ENCODE assay signal across 10 mouse cellular contexts in the genomic region with DNA sequence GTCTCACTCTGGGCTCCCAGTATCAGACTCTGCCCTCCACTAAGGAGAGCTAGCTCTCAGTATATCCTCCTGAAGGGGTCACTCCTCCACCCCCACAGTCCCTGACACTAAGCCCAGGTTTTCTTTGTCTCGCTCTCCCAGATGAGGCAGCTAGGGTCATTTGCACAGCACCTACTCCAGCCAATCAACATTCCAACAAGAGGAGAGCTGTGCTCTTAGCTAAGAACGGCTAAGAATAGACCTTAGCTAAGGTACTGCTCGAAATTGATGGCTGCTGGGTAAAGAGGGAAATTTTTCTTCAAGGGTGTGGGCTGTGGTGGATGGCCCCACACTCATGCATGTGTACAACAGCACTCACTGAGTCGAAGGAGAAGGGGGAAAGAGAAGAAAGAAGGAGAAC.
DNase-seq lines count a peak whose midpoint lies in the region; ATAC-seq and TF ChIP-seq lines count a peak whose summit lies in the region.
"Had no signal": no experiment of that assay in that cellular context is flagged by ENCODE, and none has a peak within 500 bp of the region (broad histone marks: within the 10 kb centered on the region; RNA-seq: fewer than 3 reads in every experiment).

No protein-coding gene starts in this region.

- dilution Hi-C loops in CH12.LX (cut with MboI; ENCODE audit: extremely low pct_ligation_motif_present, extremely low pct_unique_long_range_greater_than_20kb, low sequenced_read_pairs): no loop called here

- H3K9me3 ChIP-seq in CH12.LX (replicated peaks; ENCODE audit: low read length): no peaks in the 10 kb centered on the region
- no peaks in the 10 kb centered on the region for H3K9me3 ChIP-seq in embryonic facial prominence, embryonic 15.5 days (replicated peaks)
- no peaks in the 10 kb centered on the region for H3K9me3 ChIP-seq in hindbrain, embryonic 11.5 days (ENCODE audit: control insufficient read depth, low read length)
- H3K9me3 ChIP-seq in lung, embryonic 16.5 days (ENCODE audit: control insufficient read depth, low read length): no peaks in the 10 kb centered on the region

- TF ChIP-seq CTCF in CH12.LX (conservative IDR thresholded peaks at IDR 0.05 in 1 of 2, IDR thresholded peaks at IDR 0.05 in 1 of 2; ENCODE audit: low read depth in 2 of 2, low read length in 2 of 2): no peak

- TF ChIP-seq EP300 in CH12.LX (IDR thresholded peaks at IDR 0.05; ENCODE audit: low read length): no peak

- ATAC-seq in embryonic facial prominence, embryonic 15.5 days (ENCODE audit: insufficient number of reproducible peaks, low FRiP score, low TSS enrichment, low read depth): no peak
- ATAC-seq in hindbrain, embryonic 11.5 days (ENCODE audit: low FRiP score): peak; percentile 28; the same call in 1 of the 2 replicates
- peak; percentile 72 for ATAC-seq in lung, embryonic 16.5 days (ENCODE audit: low read depth)

- H3K36me3 ChIP-seq in CH12.LX (replicated peaks in 1 of 2; ENCODE audit: control insufficient read depth in 1 of 2, insufficient read depth in 1 of 2, low read length in 1 of 2): no peaks in the 10 kb centered on the region
- H3K36me3 ChIP-seq in embryonic facial prominence, embryonic 15.5 days: no peaks in the 10 kb centered on the region
- H3K36me3 ChIP-seq in hindbrain, embryonic 11.5 days (ENCODE audit: control insufficient read depth, insufficient read depth, low read length): no peaks in the 10 kb centered on the region
- H3K36me3 ChIP-seq in lung, embryonic 16.5 days (ENCODE audit: control insufficient read depth, insufficient read depth, low read length): no peaks in the 10 kb centered on the region

- peaks cover 7 to 15% of the 10 kb centered on the region in 2 experiments for H3K4me1 ChIP-seq in CH12.LX (ENCODE audit: control insufficient read depth in 1 of 2, insufficient read depth in 2 of 2)
- no peaks in the 10 kb centered on the region for H3K4me1 ChIP-seq in embryonic facial prominence, embryonic 15.5 days
- no peaks in the 10 kb centered on the region for H3K4me1 ChIP-seq in hindbrain, embryonic 11.5 days (replicated peaks; ENCODE audit: control insufficient read depth, insufficient read depth, low read length)
- no peaks in the 10 kb centered on the region for H3K4me1 ChIP-seq in lung, embryonic 16.5 days (replicated peaks; ENCODE audit: control insufficient read depth, insufficient read depth, low read length)

- in situ Hi-C loops in CH12.LX (cut with MboI; ENCODE audit: low pct_ligation_motif_present, low pct_unique_long_range_greater_than_20kb, low sequenced_read_pairs): loop anchor here (10.0 kb wide), 3 partner anchors 124 to 304 kb away; a partner anchor contains a TSS

- no peaks in the 10 kb centered on the region for H3K27me3 ChIP-seq in CH12.LX (replicated peaks)
- H3K27me3 ChIP-seq in embryonic facial prominence, embryonic 15.5 days: no peaks in the 10 kb centered on the region
- no peaks in the 10 kb centered on the region for H3K27me3 ChIP-seq in hindbrain, embryonic 11.5 days (ENCODE audit: control insufficient read depth, insufficient read depth, low read length)
- H3K27me3 ChIP-seq in lung, embryonic 16.5 days (ENCODE audit: control insufficient read depth, insufficient read depth, low read depth, low read length): no peaks in the 10 kb centered on the region

- H3K27ac ChIP-seq in CH12.LX (ENCODE audit: insufficient read depth, low read depth): no peak overlapping the region
- H3K27ac ChIP-seq in embryonic facial prominence, embryonic 15.5 days (replicated peaks): no peak overlapping the region
- no peak overlapping the region for H3K27ac ChIP-seq in hindbrain, embryonic 11.5 days (ENCODE audit: low read depth, low read length)
- H3K27ac ChIP-seq in lung, embryonic 16.5 days (ENCODE audit: low read length): no peak overlapping the region

- no peaks in the 10 kb centered on the region for H3K79me2 ChIP-seq in CH12.LX (replicated peaks; ENCODE audit: control insufficient read depth, extremely low read depth, insufficient read depth, poor library complexity, severe bottlenecking)

- no peak for TF ChIP-seq RAD21 in CH12.LX (IDR thresholded peaks at IDR 0.05; ENCODE audit: low read depth, low read length)

- peak overlapping the region; percentile 93 for H3K4me2 ChIP-seq in CH12.LX (ENCODE audit: insufficient read depth, low read depth, poor library complexity, severe bottlenecking)
- H3K4me2 ChIP-seq in embryonic facial prominence, embryonic 15.5 days (replicated peaks): peak overlapping the region; percentile 57
- peak overlapping the region; percentile 46; the same call in 1 of the 2 replicates for H3K4me2 ChIP-seq in hindbrain, embryonic 11.5 days (replicated peaks; ENCODE audit: low read depth, low read length)
- H3K4me2 ChIP-seq in lung, embryonic 16.5 days (ENCODE audit: low read depth, low read length): peak overlapping the region; percentile 57

- H3K4me3 ChIP-seq in CH12.LX (replicated peaks in 1 of 3; ENCODE audit: low read depth in 2 of 3, low read length in 2 of 3, poor library complexity in 1 of 3): no peak overlapping the region
- H3K4me3 ChIP-seq in embryonic facial prominence, embryonic 15.5 days (replicated peaks): peak overlapping the region; percentile 45; the same call in 1 of the 2 replicates
- no peak overlapping the region for H3K4me3 ChIP-seq in hindbrain, embryonic 11.5 days (ENCODE audit: low read depth, low read length)
- H3K4me3 ChIP-seq in lung, embryonic 16.5 days (ENCODE audit: low read length): no peak overlapping the region; the same call in 1 of the 2 replicates

- DNase-seq in CH12.LX (ENCODE audit: extremely low read depth): peak; percentile 21
- DNase-seq in hindbrain, embryonic 11.5 days (ENCODE audit: low spot score): peak; percentile 17
- no peak for DNase-seq in cerebellum, postnatal 36 days
- no peak for DNase-seq in gastrocnemius, postnatal 10 days
- DNase-seq in right cerebral cortex, postnatal 25 days: no peak
- no peak for DNase-seq in frontal cortex, postnatal 14 days (ENCODE audit: low spot score in 2 of 2)
- DNase-seq: cerebellum, adult 9-11 months; kidney, postnatal 10 days had no signal

- peak overlapping the region; percentile 73; the same call in 1 of the 2 replicates for H3K9ac ChIP-seq in CH12.LX (ENCODE audit: insufficient read depth, low read depth)
- no peak overlapping the region for H3K9ac ChIP-seq in embryonic facial prominence, embryonic 15.5 days
- H3K9ac ChIP-seq in hindbrain, embryonic 11.5 days (ENCODE audit: low read depth, low read length): no peak overlapping the region
- H3K9ac ChIP-seq in lung, embryonic 16.5 days (ENCODE audit: low read length): peak overlapping the region; percentile 52

- WGBS in embryonic facial prominence, embryonic 15.5 days: 21% methylated on average over 4 of the region's 4 CpGs
- WGBS in hindbrain, embryonic 11.5 days: 29% methylated on average over 4 of the region's 4 CpGs
- WGBS in lung, embryonic 16.5 days: 18% methylated on average over 4 of the region's 4 CpGs

- TF ChIP-seq POLR2A in CH12.LX (IDR thresholded peaks at IDR 0.05; ENCODE audit: low read depth, low read length): no peak

TF ChIP-seq in CH12.LX, 34 proteins besides CTCF, POLR2A, EP300 and RAD21:
- TF ChIP-seq NELFE (IDR thresholded peaks at IDR 0.05; ENCODE audit: low read depth, low read length) (no peak), ZMIZ1 (IDR thresholded peaks at IDR 0.05; ENCODE audit: low read depth, low read length) (no peak), BHLHE40 (IDR thresholded peaks at IDR 0.05; ENCODE audit: low read depth, low read length) (no peak), USF1 (IDR thresholded peaks at IDR 0.05; ENCODE audit: low read depth, low read length) (no peak), MAX (IDR thresholded peaks at IDR 0.05; ENCODE audit: low read length) (no peak), ELF1 (IDR thresholded peaks at IDR 0.05; ENCODE audit: low read depth, low read length) (no peak), CHD2 (IDR thresholded peaks at IDR 0.05; ENCODE audit: low read length) (no peak), HCFC1 (IDR thresholded peaks at IDR 0.05; ENCODE audit: low read depth, low read length) (no peak), UBTF (IDR thresholded peaks at IDR 0.05; ENCODE audit: low read depth, low read length) (no peak), MYC (IDR thresholded peaks at IDR 0.05; ENCODE audit: low read depth, low read length) (no peak), E2F4 (IDR thresholded peaks at IDR 0.05; ENCODE audit: insufficient replicate concordance, low read depth, low read length) (no peak), SMC3 (IDR thresholded peaks at IDR 0.05; ENCODE audit: low read depth, low read length) (no peak), KAT2A (IDR thresholded peaks at IDR 0.05; ENCODE audit: insufficient replicate concordance, low read length) (no peak), ZC3H11A (IDR thresholded peaks at IDR 0.05; ENCODE audit: low read depth, low read length) (no peak), PAX5 (IDR thresholded peaks at IDR 0.05; ENCODE audit: low read length) (no peak), SIN3A (IDR thresholded peaks at IDR 0.05; ENCODE audit: low read length) (no peak), POLR2AphosphoS2 (IDR thresholded peaks at IDR 0.05; ENCODE audit: low read depth, low read length) (no peak), RCOR1 (conservative IDR thresholded peaks at IDR 0.05; ENCODE audit: low read depth, low read length) (no peak)

Comparison
In these comparisons a context has a peak if more than half of its experiments do, and no peak if none do; other contexts are left out.
1. DNase-seq: peak in CH12.LX (single experiment) and hindbrain, embryonic 11.5 days (single experiment); none in cerebellum, postnatal 36 days (0 of 2), gastrocnemius, postnatal 10 days (single experiment), right cerebral cortex, postnatal 25 days (single experiment) and frontal cortex, postnatal 14 days (0 of 2).
2. H3K9ac ChIP-seq: peak in CH12.LX (single experiment) and lung, embryonic 16.5 days (single experiment); none in embryonic facial prominence, embryonic 15.5 days (single experiment) and hindbrain, embryonic 11.5 days (single experiment).
3. Peak in every context shown above with its lines, with median percentiles within 50 percentile points of each other: H3K4me2 ChIP-seq.